Mouse (Mus musculus) cerebellum, postnatal 36 days (tissue): ENCODE data around the gene Mtfr1l.
A peak's percentile ranks its signal among the peaks of the same experiment; 100 is the strongest.

Experiments
- DNase-seq, 2 experiments: peaks; one replicate each; pipeline ENCODE4 v3.0.0; 2021 to 2022; ENCODE audit warnings: mixed read lengths in 2 of 2

The Mtfr1l gene

GRCm38 (mm10) chr4:134534932-134535786 is at the start of gene Mtfr1l:
Gene Mtfr1l (minus strand): TSS chr4:134535387.
- DNase-seq: peak; percentile 92 to 95

DNA sequence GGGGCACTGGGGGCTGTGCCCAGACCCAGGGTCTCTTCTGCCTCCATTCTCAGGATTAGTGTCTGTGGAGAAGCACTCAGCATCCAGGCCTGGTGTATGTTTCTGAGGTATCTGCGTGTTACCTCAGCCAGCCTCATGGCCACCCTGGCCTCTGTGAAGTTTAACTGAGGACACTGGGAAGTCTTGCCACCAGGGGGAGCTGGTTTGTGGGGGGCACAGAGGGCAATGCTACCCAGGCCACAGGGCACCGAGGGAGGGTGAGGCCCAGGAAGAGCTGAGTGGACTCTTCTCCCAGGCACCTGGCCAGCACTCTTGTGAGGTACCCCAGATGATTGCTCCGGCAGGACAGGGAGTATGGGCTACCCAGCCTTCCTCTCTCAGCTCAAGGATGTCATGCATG is 48.3 kb upstream of the Mtfr1l start:
- DNase-seq: no peak

DNA sequence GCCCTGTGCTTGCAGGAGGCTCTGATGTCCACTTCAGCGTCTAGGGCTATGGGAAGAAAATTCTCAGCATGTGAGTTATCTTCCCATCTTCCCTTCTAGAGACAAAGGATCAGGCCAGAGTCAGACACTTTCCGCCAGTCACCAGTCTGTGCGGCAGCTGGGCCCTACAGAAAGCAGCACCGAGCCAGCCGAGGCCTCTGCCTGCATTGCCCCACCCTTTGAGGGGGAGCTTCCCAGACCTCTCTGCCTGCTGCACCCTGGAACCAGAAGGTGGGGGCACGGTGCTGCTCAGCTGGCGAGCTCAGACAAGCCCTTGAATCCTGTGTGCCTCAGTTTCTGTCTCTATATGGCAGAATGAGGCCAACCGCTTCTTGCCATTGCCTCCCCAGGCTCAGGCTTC is 46.2 kb upstream of the Mtfr1l start:
- no peak for DNase-seq

DNA sequence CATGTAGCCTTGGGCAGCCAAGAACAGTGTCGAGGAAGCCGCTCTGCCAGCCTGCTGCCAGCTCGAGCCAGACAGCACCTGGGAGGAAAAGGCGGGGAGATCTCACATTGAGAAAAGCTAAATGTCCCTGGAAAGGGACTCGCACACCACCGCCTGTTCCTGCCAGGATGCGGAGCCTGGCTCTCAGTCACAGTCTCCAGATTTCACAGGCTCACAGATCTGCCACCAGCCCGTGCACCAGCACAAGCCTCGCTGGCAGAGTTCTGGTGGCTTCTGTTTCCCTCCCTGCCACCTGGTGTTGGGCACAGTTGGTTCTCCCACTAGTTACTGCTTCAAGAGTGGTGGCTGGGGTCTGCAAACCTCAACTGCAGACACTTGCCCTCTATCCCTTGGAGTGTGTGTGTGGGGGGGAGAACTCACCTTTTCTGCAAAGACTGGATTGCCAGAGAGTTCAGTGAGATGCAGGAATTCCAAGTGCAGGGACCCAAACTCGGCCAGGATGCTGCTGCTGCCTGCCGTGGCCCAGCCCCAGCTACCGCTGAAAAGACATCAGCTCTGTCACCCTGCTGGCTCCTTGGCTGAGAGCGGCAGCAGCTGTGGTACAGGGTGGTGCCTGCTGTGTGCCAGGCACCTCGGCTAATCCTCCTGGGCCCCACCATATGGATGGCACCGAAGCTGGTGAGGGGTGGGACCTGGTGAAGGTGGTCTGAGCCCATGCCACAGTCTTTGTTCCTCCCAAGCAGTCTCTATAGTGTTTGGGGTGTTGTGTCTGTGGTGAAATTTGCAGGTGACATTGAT is 45.4 kb upstream of the Mtfr1l start:
- DNase-seq: peak; percentile 72 to 74

GRCm38 (mm10) chr4:134579620-134580019 is 44.4 kb upstream of the Mtfr1l start:
- DNase-seq: peak; percentile 44 to 50

GRCm38 (mm10) chr4:134579212-134579611 is 44.0 kb upstream of the Mtfr1l start:
- no peak for DNase-seq

DNA sequence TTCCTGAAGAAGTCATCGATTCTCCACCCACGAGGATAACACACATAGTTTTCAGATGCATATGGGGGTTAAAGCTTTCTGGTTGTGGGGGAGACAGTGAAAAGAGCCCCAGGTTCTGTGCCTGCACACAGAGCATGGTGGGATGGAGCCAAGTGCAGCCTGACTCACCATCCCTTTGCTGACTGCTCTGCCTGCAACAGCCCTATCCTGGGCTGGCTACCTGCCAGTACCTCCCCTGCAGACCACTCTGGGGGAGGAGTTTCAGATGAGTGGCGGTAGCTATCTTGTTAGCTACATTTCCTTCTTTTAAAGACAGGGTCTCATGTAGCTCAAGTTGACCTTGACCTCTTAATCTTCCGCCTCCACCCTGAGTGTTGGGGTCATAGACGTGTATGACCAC is 43.2 kb upstream of the Mtfr1l start:
- no peak for DNase-seq

DNA sequence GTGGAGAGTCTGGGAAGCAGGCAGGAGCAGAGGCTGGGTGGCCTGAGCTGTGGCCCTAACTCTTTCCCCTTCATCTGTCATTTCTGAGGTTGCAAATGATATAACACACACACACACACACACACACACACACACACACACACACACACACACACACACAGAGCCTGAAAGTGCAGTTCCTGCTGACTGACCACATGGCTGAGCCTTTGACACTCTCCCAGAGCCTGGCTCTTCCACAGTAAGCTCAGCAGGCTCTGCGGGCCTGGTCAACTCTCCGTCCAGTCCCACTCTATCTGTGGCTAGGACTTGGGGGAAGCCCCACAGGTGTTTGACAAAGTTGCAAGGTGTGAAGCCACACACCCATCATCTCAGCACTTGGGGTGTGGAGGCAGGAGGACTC is 42.1 kb upstream of the Mtfr1l start:
- no peak for DNase-seq

DNA sequence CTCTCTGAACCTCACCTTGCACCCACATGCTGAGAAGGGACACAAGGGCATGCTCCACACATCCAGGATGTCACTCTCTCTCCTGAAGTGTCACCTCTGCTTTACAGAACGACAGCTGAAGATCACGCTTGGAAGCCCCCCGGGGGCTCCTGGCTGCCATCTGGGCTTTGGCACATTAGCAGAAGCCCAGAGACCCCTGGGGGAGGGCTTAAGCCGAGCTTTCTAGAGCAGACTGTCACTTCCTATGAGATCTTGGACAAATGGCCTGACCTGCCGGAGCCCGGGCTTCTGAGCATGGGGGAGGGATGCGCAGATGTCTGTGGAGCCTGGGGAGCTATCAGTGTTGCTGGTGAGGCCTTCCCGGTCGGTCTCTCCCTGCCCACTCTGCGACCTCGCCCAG is 40.3 kb upstream of the Mtfr1l start:
- DNase-seq: no peak

- DNase-seq: no peak
Measured at GRCm38 (mm10) chr4:134572449-134573300, 37.5 kb upstream of the Mtfr1l start.

DNA sequence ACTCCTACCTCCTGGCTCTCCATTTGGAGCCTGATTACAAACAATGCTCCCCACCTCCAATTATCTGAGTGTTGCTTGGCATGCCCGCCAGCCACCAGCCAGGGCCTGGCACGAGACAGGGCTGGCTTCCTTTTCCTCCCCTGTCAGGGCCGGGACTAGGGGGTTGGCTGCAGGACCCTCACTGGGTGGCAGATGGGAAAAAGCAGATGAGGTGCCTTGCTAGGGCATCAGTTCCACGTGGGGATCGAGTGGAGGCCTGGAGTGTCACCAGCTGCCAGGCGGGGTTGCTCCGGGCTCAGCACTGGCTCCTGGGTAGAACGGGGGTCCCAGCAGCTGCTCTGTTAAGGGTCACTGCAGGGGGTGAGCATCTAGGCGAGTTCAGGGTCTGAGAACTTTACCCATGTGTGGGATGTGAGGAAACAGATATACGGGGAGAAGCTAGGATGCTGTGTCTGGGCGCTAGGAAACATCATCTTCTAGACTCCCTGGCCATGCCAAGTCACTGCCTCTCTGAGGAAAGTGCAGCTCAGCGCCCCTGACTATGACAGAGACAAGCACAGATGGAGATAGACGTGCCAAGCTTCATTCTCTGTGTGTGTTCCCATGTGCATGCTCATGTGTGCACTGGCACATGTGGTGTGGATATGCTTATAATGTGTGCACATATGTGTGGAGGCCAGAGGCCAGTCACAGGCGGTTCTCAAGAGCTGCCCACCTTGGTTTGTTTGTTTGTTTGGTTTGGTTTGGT is 35.7 kb upstream of the Mtfr1l start:
- no peak for DNase-seq

- no peak for DNase-seq
Measured at GRCm38 (mm10) chr4:134569831-134570230, 34.6 kb upstream of the Mtfr1l start.

DNA sequence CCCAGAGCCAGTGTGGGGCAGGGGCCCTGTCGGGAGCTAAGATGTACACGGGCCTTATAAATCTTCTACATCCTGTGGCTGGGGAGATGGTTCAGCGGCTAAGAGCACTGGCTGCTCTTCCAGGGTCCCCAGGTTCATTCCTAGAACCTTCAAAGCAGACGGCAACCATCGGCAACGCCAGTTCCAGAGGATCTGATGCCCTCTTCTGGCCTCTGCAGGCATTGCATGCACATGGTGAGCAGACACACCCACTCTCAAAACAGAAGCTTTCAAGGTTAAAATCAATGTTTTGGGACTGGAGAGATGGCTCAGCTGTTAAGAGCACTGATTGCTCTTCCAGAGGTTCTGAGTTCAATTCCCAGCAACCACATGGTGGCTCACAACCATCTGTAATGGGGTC is 34.0 kb upstream of the Mtfr1l start:
- DNase-seq: peak in 1 of 2 experiments; percentile 41

DNA sequence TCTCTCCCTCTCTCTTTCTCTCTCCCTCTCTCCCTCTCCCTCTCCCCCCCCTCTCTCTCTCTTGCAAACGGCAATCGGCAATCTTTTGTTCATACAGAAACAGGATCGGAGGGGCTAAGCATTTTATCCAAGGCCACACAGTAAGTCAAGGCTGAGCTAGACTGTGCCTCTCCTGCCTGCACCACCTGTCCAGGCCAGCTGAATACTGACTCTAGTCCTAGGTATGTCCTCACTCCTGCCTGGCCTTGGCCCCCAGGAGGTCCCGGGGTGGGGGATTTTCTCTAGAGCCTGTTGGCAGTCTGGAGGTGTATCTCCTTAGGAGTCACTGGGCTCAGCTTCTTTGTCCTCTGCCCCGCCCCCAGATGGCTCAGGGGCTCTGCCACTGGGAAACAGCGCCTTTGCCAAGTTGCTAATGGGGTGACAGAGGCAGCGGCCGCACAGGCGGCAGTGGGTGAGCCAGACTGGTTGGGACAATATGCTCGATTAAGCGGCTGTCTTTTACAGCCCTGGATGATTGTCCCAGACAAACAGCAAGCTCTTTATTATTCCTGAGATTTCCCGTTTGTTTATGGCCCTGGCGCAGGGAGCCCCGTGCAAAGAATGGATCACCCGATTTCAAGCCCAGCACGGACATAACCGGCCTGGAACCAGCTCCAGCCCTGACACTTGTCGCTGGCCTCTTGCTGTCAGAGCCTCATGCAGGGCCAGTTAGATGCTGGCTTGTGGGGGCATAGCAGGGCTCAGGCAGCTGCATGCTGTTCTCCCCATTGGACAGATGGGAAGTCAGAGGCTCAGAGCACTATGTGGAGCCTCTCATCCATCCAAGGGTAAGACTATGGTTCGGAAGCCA is 32.4 kb upstream of the Mtfr1l start:
- DNase-seq: peak in 1 of 2 experiments; percentile 50

GRCm38 (mm10) chr4:134564093-134564492 is 28.9 kb upstream of the Mtfr1l start:
- no peak for DNase-seq

DNA sequence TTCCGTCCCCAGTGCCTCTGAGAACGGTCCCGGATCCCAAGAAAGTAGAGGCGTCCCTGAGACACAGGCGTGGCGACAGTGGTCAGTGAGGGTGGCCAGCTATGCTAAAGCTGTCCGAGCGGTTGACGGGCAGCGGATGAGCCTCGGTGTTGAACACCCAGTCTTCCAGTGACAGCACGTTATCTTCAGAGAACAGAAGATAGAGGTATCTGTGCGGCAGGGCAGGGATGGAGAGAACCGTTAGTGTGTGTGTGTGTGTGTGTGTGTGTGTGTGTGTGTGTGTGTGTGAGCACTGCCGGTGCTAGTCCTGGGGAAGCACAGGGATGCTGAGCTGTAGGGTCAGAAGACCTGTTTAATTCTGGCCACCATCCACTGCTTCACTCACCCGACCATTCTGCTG is 28.4 kb upstream of the Mtfr1l start:
- no peak for DNase-seq

- DNase-seq: peak; percentile 49 to 51
Measured at GRCm38 (mm10) chr4:134562014-134562413, 26.8 kb upstream of the Mtfr1l start.

GRCm38 (mm10) chr4:134560699-134561098 is 25.5 kb upstream of the Mtfr1l start:
- no peak for DNase-seq

GRCm38 (mm10) chr4:134559154-134559553 is 24.0 kb upstream of the Mtfr1l start:
- no peak for DNase-seq

DNA sequence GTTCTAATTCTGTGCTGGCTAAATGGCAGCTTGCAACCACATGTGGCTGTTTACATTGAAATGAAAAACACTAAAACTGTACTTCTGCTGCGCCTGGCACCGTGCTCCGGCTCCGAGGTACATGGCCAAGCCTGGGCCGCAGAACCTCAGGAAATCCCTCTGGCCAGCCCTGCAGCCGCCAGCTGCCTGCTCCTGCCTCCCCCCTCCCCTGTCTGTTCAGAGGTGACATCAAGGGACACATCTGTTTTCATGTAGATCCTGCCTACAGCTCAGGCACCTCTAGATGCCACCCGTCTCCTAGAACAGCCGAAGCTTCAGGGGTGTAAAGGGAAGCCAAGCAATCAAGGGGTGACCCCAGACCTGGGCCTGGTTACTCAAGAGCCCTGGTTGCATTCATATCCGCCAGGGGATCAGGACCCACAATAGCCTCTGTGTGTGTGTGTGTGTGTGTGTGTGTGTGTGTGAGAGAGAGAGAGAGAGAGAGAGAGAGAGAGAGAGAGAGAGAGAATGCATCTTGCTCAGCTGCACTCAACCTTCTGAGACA is 23.5 kb upstream of the Mtfr1l start:
- DNase-seq: no peak
